Mouse (Mus musculus): ENCODE measurements at regions not wholly inside any gene's neighbourhood (a gene's known extent, or its start where the extent isn't known, plus 50 kb on each side); places are given as distances from the start of the nearest gene placed in this dataset.

DNA sequence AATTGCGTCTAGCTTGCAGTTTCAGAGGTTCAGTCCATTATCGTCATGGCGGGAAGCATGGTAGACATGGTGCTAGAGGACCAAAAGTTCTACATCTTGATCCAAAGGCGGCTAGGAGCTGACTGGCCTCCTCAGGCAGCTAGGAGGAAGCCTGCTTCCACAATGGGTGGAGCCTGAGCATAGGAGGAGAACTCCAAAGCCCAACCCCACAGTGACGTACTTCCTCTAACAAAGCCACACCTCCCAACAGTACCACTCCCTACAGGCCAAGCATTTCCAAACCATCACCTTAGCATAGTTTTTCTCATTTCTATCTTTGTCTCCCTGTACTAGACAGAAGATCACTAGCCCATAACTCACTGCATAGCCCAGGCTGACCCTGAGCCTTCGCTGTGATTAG lies 158.0 kb upstream of the Tbca start:
- TF ChIP-seq MAX (IDR thresholded peaks at IDR 0.05; ENCODE audit: low read depth) (no peak), E2F4 (IDR thresholded peaks at IDR 0.05; ENCODE audit: insufficient read depth) (no peak), POLR2A (IDR thresholded peaks at IDR 0.05; ENCODE audit: insufficient read length, low read depth) (no peak), REST (IDR thresholded peaks at IDR 0.05; ENCODE audit: insufficient read depth, insufficient read length) (no peak), CEBPB (IDR thresholded peaks at IDR 0.05; ENCODE audit: insufficient read depth, poor library complexity, severe bottlenecking) (no peak), MYOD1 (IDR thresholded peaks at IDR 0.05; ENCODE audit: control insufficient read depth in 1 of 3, insufficient read length in 2 of 3, low read depth in 2 of 3) (no peak), POLR2AphosphoS2 (IDR thresholded peaks at IDR 0.05; ENCODE audit: insufficient read length, low read depth) (no peak), USF1 (IDR thresholded peaks at IDR 0.05; ENCODE audit: low read depth) (no peak)

Data from myocyte (in vitro differentiated cells).